Mouse (Mus musculus) bone marrow, adult 2 months (tissue): ENCODE results near the gene Cacna1b. TPM values are rescaled to one million over a fixed set of nuclear protein-coding genes. Genes with fewer than 3 reads are reported as not detected.

ENCODE experiments used
- H3K27ac ChIP-seq: fragments of 200-500 bp; 2 replicates; pipeline ENCODE4 v1.5.1; 2012; ENCODE audit warnings: low read depth, mild to moderate bottlenecking, control low read depth, inconsistent platforms, low read length; ENCODE audit not compliant: control insufficient read depth, poor library complexity, insufficient read depth
- H3K4me1 ChIP-seq: fragments of 200-500 bp; 2 replicates; pipeline ENCODE4 v1.6.1; 2011; ENCODE audit warnings: low read length; ENCODE audit not compliant: control insufficient read depth, insufficient read depth
- H3K4me3 ChIP-seq: fragments of 200-500 bp; replicated peaks from 2 replicates; pipeline ENCODE3; 2011; ENCODE audit warnings: mild to moderate bottlenecking, low read depth, low read length, control low read depth; ENCODE audit not compliant: control insufficient read depth
- CTCF ChIP-seq: fragments of 200-500 bp; IDR thresholded peaks from 2 replicates; pipeline ENCODE4 v1.5.1; 2011; ENCODE audit warnings: low read length, control low read depth; ENCODE audit not compliant: control insufficient read depth, insufficient read depth
- POLR2A ChIP-seq: fragments of 200-500 bp; IDR thresholded peaks from 2 replicates; pipeline ENCODE4 v1.6.1; 2011; ENCODE audit warnings: low read depth, mild to moderate bottlenecking, control low read depth, low read length, borderline replicate concordance; ENCODE audit not compliant: control insufficient read depth
- WGBS: fragments of 180-500 bp; shearing (Covaris S2); methylation state at CpG from one replicate; pipeline ENCODE4 v1.1.7; 2018; 5-methylcytosine and 5-hydroxymethylcytosine counted together
- polyA plus RNA-seq: library from polyadenylated mRNA; stranded (reverse); fragments of >200 nt; gene quantifications from 2 replicates; pipeline ENCODE4 v1.2.4, GENCODE M21; 2011; ENCODE audit warnings: low replicate concordance; ENCODE audit not compliant: missing spikeins, insufficient read depth, insufficient read length

Cacna1b gene
- polyA plus RNA-seq, 1 experiment = 2.2 TPM

- Histone ChIP-seq H3K4me3 (no peak overlapping the region), H3K27ac (peak overlapping the region; percentile 32; the same call in 1 of the 2 replicates), H3K4me1 (peaks cover 11% of the 10 kb centered on the region)
- TF ChIP-seq POLR2A (no peak), CTCF (no peak)
- WGBS = 1% methylated on average over 7 of the region's 7 CpGs
These were observed 15.1 kb downstream of the Cacna1b start for GRCm38 (mm10) chr2:24747878-24748277.

- WGBS = 78% methylated on average over 5 of the region's 5 CpGs
- no peak for TF ChIP-seq CTCF
- TF ChIP-seq POLR2A = no peak
- peaks cover 2% of the 10 kb centered on the region for H3K4me1 ChIP-seq
- H3K27ac ChIP-seq = no peak overlapping the region
- H3K4me3 ChIP-seq = no peak overlapping the region
These were observed 23.3 kb downstream of the Cacna1b start for GRCm38 (mm10) chr2:24739701-24740100.

- H3K4me1 ChIP-seq = no peaks in the 10 kb centered on the region
- H3K4me3 ChIP-seq = no peak overlapping the region
- TF ChIP-seq POLR2A = no peak
- no peak for TF ChIP-seq CTCF
- WGBS = 50% methylated on average over 4 of the region's 4 CpGs
- no peak overlapping the region for H3K27ac ChIP-seq
These were observed 29.8 kb downstream of the Cacna1b start for GRCm38 (mm10) chr2:24733157-24733556.

DNA sequence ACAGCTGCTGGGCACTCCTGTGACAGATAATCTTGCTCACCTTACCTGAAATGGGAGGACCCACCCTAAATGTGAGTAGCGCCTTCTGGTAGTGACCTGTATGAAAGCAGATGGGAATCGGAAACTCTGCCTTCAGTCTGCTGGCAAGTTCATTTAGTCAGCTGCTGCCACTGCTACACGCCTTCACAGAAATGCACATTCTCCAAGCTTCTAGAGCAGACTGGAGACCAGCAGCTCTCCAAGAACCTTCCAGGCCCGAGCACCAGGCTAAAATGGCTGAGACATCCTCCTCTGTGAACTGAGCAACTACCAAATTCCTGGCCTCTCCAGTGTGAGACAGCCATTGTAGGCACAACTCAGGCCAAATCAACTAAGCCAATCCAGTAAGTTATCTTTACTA is 37.1 kb downstream of the Cacna1b start:
- WGBS = 75% methylated on average over 4 of the region's 4 CpGs
- no peak overlapping the region for H3K4me3 ChIP-seq
- no peak for TF ChIP-seq POLR2A
- TF ChIP-seq CTCF = no peak
- H3K27ac ChIP-seq = no peak overlapping the region
- H3K4me1 ChIP-seq = no peaks in the 10 kb centered on the region

DNA sequence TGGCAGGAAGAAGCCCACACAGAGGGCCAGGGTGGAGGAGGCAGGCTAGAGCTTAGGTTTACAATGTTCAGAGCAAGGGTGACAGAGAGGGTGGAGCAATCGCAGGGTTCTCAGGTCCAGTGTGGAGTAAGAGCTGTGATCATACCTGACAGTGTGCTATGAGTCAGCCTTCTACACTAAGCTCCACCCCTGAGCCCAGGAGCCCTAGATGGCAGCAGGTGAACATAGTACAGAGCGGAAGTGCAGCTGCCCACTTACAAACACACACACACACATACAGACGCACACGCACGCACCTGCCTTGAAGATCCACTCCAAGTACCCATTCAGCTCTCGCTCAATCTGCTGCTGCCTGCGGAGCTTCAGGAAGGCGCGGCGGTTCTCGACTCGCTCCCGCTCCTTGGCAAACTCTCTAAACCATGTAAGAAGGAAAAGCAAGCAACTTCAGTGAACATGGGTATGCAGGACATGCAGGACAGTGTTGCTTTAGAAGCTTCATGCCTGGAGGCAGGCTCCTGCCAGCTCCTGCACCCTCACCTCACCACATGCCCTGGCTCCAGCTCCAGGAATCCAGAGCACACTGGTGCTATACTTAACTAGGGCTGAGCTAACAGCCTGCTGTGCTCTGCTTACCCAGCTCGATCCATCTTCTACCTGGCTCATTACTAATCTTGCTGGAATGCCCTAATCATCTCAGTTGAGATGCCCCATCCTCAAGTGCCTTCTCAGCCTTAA is 43.1 kb downstream of the Cacna1b start:
- Histone ChIP-seq H3K4me1 (no peaks in the 10 kb centered on the region), H3K27ac (no peak overlapping the region), H3K4me3 (no peak overlapping the region)
- TF ChIP-seq CTCF = no peak
- no peak for TF ChIP-seq POLR2A
- WGBS = 90% methylated on average over 14 of the region's 14 CpGs

GRCm38 (mm10) chr2:24718906-24719305 is 44.0 kb downstream of the Cacna1b start:
- Histone ChIP-seq H3K4me3 (no peak overlapping the region), H3K4me1 (no peaks in the 10 kb centered on the region), H3K27ac (no peak overlapping the region)
- 78% methylated on average over 4 of the region's 4 CpGs for WGBS
- TF ChIP-seq POLR2A (no peak), CTCF (no peak)

- Histone ChIP-seq H3K27ac (no peak overlapping the region), H3K4me3 (no peak overlapping the region), H3K4me1 (no peaks in the 10 kb centered on the region)
- TF ChIP-seq CTCF (no peak), POLR2A (no peak)
- 72% methylated on average over 7 of the region's 7 CpGs for WGBS
These were observed 45.0 kb downstream of the Cacna1b start for GRCm38 (mm10) chr2:24717963-24718362.

DNA sequence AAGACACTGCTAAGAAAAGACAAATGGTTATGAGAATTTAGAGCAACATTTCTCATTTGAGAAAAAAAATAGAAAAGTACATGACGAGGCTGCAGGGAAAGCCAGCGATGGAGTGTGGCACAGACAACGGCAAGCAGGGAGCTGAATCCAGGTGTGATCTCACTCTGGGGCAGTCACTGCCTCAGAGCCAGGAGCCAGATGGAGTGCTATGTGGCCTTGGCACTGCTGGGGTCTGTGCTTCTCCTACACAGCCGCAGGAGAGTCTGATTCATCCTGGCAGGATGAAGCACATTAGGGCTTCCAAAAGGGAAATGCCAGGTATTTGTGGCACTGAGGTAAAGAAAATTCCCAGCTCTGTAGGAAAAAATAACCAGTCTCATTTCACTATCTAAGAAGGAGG is 45.5 kb downstream of the Cacna1b start:
- no peak overlapping the region for H3K27ac ChIP-seq
- no peak overlapping the region for H3K4me3 ChIP-seq
- H3K4me1 ChIP-seq = no peaks in the 10 kb centered on the region
- WGBS = 83% methylated on average over 4 of the region's 4 CpGs
- TF ChIP-seq POLR2A (no peak), CTCF (no peak)

DNA sequence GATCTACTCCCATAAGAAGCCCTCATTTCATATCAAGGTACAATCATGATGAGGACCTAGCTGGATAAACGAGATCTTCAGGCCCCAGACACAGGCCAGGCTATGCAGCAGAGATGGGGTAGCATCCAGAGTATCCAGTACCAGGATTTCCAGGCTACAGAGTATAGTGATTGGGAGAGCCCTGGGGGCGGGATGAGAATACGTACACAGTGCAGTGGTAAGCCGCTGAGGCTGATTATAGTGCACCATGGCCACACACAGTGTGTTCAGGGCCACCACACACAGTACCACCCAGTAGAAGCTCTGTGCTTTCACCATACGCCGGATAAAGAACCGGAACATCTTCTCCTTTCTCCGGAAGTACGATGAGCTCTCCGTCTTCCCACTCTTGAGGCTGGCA is 57.0 kb downstream of the Cacna1b start:
- WGBS = 87% methylated on average over 10 of the region's 10 CpGs
- Histone ChIP-seq H3K27ac (no peak overlapping the region), H3K4me3 (no peak overlapping the region), H3K4me1 (no peaks in the 10 kb centered on the region)
- TF ChIP-seq CTCF = no peak
- no peak for TF ChIP-seq POLR2A
